Mouse (Mus musculus): Measurements from ENCODE around the gene Hspb3. TPM values are rescaled to one million over a fixed set of nuclear protein-coding genes. Genes with fewer than 3 reads are reported as not detected.

The Hspb3 gene
- total RNA-seq (2023) = not detected in 2 replicates

GRCm38 (mm10) chr13:113663151-113663779, at the start of gene Hspb3:
Gene Hspb3 (minus strand): TSS chr13:113663676.

GRCm38 (mm10) chr13:113617891-113618823, 45.3 kb downstream of the Hspb3 start, which contains the start of gene Snx18:
Gene Snx18 (minus strand): TSS chr13:113618564.

Other genes with a start within 250 kb of the Hspb3 start
- gene Snx18, start 45.1 kb downstream of the Hspb3 start, total RNA-seq (2023) = 131 and 165 TPM in 2 replicates
- 9.2 and 17.0 TPM in 2 replicates for gene Arl15, start 130.8 kb upstream of the Hspb3 start, total RNA-seq (2023)